Comparison of ENCODE assay signal across 35 mouse cellular contexts in the genomic region with DNA sequence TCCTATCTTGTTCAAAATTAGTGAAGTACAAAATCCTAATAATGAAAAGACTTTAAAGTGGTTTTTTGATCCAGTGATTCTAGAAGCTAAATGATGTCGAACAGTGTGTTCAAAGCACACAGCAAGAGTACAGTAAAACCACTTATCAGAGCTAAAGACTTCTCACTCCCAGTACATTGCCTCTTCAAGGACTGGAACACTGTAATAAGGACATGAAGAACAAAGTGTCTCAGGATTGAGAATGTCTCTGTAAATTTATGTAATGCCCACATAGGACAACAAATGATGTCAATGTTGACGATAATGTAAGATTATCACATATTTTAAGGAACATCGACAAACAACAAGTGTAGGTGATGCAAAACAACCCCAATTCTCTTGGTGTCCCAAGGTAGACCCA.
"Had no signal": no experiment of that assay in that cellular context is flagged by ENCODE, and none has a peak within 500 bp of the region (broad histone marks: within the 10 kb centered on the region; RNA-seq: fewer than 3 reads in every experiment).

No protein-coding gene starts in this region.

- H3K4me3 ChIP-seq: heart, embryonic 10.5 days; heart, embryonic 12.5 days; heart, embryonic 13.5 days; heart, embryonic 15.5 days; hindbrain, embryonic 10.5 days; hindbrain, embryonic 12.5 days; hindbrain, embryonic 13.5 days; hindbrain, embryonic 15.5 days; intestine, embryonic 15.5 days; kidney, embryonic 15.5 days; layer of hippocampus, adult 2 months had no signal

- H3K4me1 ChIP-seq: heart, embryonic 15.5 days; hindbrain, embryonic 10.5 days; hindbrain, embryonic 12.5 days; hindbrain, embryonic 13.5 days; hindbrain, embryonic 15.5 days; intestine, embryonic 15.5 days; kidney, embryonic 15.5 days had no signal

- H3K9ac ChIP-seq: heart, embryonic 12.5 days; heart, embryonic 13.5 days; heart, embryonic 15.5 days; hindbrain, embryonic 12.5 days; hindbrain, embryonic 13.5 days; hindbrain, embryonic 14.5 days; hindbrain, embryonic 15.5 days; intestine, embryonic 15.5 days; kidney, embryonic 15.5 days had no signal

- ATAC-seq: hindbrain, embryonic 16.5 days; hindbrain, postnatal 0 days; inflammation-experienced regulatory T-cells, adult 6 months; intestine, embryonic 15.5 days; intestine, embryonic 16.5 days; intestine, postnatal 0 days had no signal

- H3K36me3 ChIP-seq: heart, embryonic 10.5 days; heart, embryonic 12.5 days; heart, embryonic 13.5 days; heart, embryonic 15.5 days; hindbrain, embryonic 10.5 days; hindbrain, embryonic 12.5 days; hindbrain, embryonic 13.5 days; hindbrain, embryonic 15.5 days; intestine, embryonic 15.5 days; kidney, embryonic 15.5 days had no signal

- H3K4me2 ChIP-seq: heart, embryonic 11.5 days; heart, embryonic 12.5 days; heart, embryonic 13.5 days; heart, embryonic 15.5 days; hindbrain, embryonic 12.5 days; hindbrain, embryonic 13.5 days; hindbrain, embryonic 14.5 days; hindbrain, embryonic 15.5 days; intestine, embryonic 15.5 days; kidney, embryonic 15.5 days had no signal

- H3K9me3 ChIP-seq: heart, embryonic 10.5 days; heart, embryonic 12.5 days; heart, embryonic 13.5 days; heart, embryonic 15.5 days; hindbrain, embryonic 10.5 days; hindbrain, embryonic 12.5 days; hindbrain, embryonic 13.5 days; hindbrain, embryonic 15.5 days; intestine, embryonic 15.5 days; kidney, embryonic 15.5 days had no signal

- DNase-seq: heart, postnatal 10 days; heart, postnatal 14 days; heart, postnatal 36 days; heart, postnatal 4 days; kidney, adult 11 months; kidney, adult 18-20 months; kidney, adult 2 months; kidney, adult 8-10 months; kidney, adult 9 months; kidney, postnatal 10 days; kidney, postnatal 14 days; kidney, postnatal 25 days; kidney, postnatal 36 days; kidney, postnatal 4 days; layer of hippocampus, adult 9-11 months; layer of hippocampus, postnatal 36 days had no signal

- H3K27me3 ChIP-seq: heart, embryonic 12.5 days; heart, embryonic 13.5 days; heart, embryonic 15.5 days; hindbrain, embryonic 12.5 days; hindbrain, embryonic 13.5 days; hindbrain, embryonic 15.5 days; intestine, embryonic 15.5 days; kidney, embryonic 15.5 days had no signal

- H3K27ac ChIP-seq: heart, embryonic 10.5 days; heart, embryonic 13.5 days; heart, embryonic 15.5 days; hindbrain, embryonic 10.5 days; hindbrain, embryonic 12.5 days; hindbrain, embryonic 13.5 days; hindbrain, embryonic 14.5 days; hindbrain, embryonic 15.5 days; hindbrain, postnatal 0 days; intestine, embryonic 15.5 days; kidney, embryonic 15.5 days; kidney, postnatal 0 days; layer of hippocampus, adult 2 months had no signal
